Mouse (Mus musculus) gastrocnemius, postnatal 14 days (tissue): ENCODE results near the gene Elmo1. TPM values are rescaled to one million over a fixed set of nuclear protein-coding genes. Genes with fewer than 3 reads are reported as not detected.

Source experiments
- DNase-seq: peaks from one replicate; pipeline ENCODE4 v3.0.0; 2021; ENCODE audit warnings: mixed read lengths
- intact Hi-C: fragments of 180-260 bp; cut with DNase I; formaldehyde crosslinking; loops from one replicate; pipeline ENCODE4 v1.15.1; 2025; ENCODE audit warnings: low total_unique reads
- total RNA-seq, 2 experiments: library from RNA; stranded (reverse); gene quantifications; 2 replicates each; pipeline ENCODE4 v1.2.3; 2021

Gene Elmo1
- total RNA-seq, 2 experiments from 2014 or later = 11.4 to 12.3 TPM

GRCm38 (mm10) chr13:20116868-20117510, 26.6 kb downstream of the Elmo1 start:
- intact Hi-C loops = no loop called here
- peak; percentile 37 for DNase-seq

GRCm38 (mm10) chr13:20117691-20118090, 27.3 kb downstream of the Elmo1 start:
- intact Hi-C loops = no loop called here
- no peak for DNase-seq

GRCm38 (mm10) chr13:20118909-20119308, 28.5 kb downstream of the Elmo1 start:
- intact Hi-C loops = no loop called here
- DNase-seq = no peak

GRCm38 (mm10) chr13:20120723-20121122, 30.3 kb downstream of the Elmo1 start:
- intact Hi-C loops = no loop called here
- DNase-seq = no peak

- DNase-seq = no peak
- intact Hi-C loops = no loop called here
Measured at GRCm38 (mm10) chr13:20121385-20122043, 31.1 kb downstream of the Elmo1 start.

- intact Hi-C loops = no loop called here
- no peak for DNase-seq
Measured at GRCm38 (mm10) chr13:20123975-20124374, 33.6 kb downstream of the Elmo1 start.

- no peak for DNase-seq
- intact Hi-C loops = no loop called here
Measured at GRCm38 (mm10) chr13:20124965-20125364, 34.6 kb downstream of the Elmo1 start.

- intact Hi-C loops = no loop called here
- no peak for DNase-seq
Measured at GRCm38 (mm10) chr13:20125845-20126244, 35.4 kb downstream of the Elmo1 start.

- intact Hi-C loops = no loop called here
- DNase-seq = no peak
Measured at GRCm38 (mm10) chr13:20127553-20127952, 37.2 kb downstream of the Elmo1 start.

- intact Hi-C loops = no loop called here
Measured at GRCm38 (mm10) chr13:20128097-20128496, 37.7 kb downstream of the Elmo1 start.

GRCm38 (mm10) chr13:20130731-20131130, 40.3 kb downstream of the Elmo1 start:
- intact Hi-C loops = no loop called here
- DNase-seq = no peak

More at GRCm38 (mm10) chr13:20128097-20128496, 37.7 kb downstream of the Elmo1 start:
- DNase-seq = no peak

- no peak for DNase-seq
- intact Hi-C loops = no loop called here
Measured at GRCm38 (mm10) chr13:20131322-20131997, 41.1 kb downstream of the Elmo1 start.

- intact Hi-C loops = no loop called here
- DNase-seq = no peak
Measured at GRCm38 (mm10) chr13:20131998-20132371, 41.6 kb downstream of the Elmo1 start.

- peak; percentile 50 for DNase-seq
Measured at GRCm38 (mm10) chr13:20133602-20134394, 43.4 kb downstream of the Elmo1 start.

GRCm38 (mm10) chr13:20134395-20135225, 44.2 kb downstream of the Elmo1 start:
- intact Hi-C loops = no loop called here
- DNase-seq = no peak

More at GRCm38 (mm10) chr13:20133602-20134394, 43.4 kb downstream of the Elmo1 start:
- intact Hi-C loops = no loop called here

- DNase-seq = no peak
- intact Hi-C loops = no loop called here
Measured at GRCm38 (mm10) chr13:20136753-20137152, 46.4 kb downstream of the Elmo1 start.

GRCm38 (mm10) chr13:20138466-20138865, 48.1 kb downstream of the Elmo1 start:
- DNase-seq = no peak
- intact Hi-C loops = no loop called here

- intact Hi-C loops = no loop called here
- DNase-seq = no peak
Measured at GRCm38 (mm10) chr13:20139060-20139459, 48.7 kb downstream of the Elmo1 start.
